8 mouse cellular contexts compared by ENCODE assay signal in genomic region chr19:6061641-6062302, GRCm38 (mm10). TPM values are rescaled to one million over a fixed set of nuclear protein-coding genes. Genes with fewer than 3 reads are reported as not detected.
A peak's percentile ranks its signal among the peaks of the same experiment; 100 is the strongest.
DNase-seq lines count a peak whose midpoint lies in the region; ATAC-seq and TF ChIP-seq lines count a peak whose summit lies in the region.

No protein-coding gene starts in this region.

- H3K27me3 ChIP-seq in intestine, embryonic 14.5 days (replicated peaks; ENCODE audit: control insufficient read depth, insufficient read depth, low read length) = no peaks in the 10 kb centered on the region
- no peaks in the 10 kb centered on the region for H3K27me3 ChIP-seq in liver, embryonic 14.5 days (ENCODE audit: control insufficient read depth, insufficient read depth, low read length)
- H3K27me3 ChIP-seq in thymus, adult 2 months (ENCODE audit: control insufficient read depth, insufficient read depth, low read length) = no peaks in the 10 kb centered on the region

- no peak for TF ChIP-seq CTCF in embryonic fibroblast, embryonic 13.5 days (IDR thresholded peaks at IDR 0.05; ENCODE audit: borderline replicate concordance, insufficient read depth, low read length)
- 0 out of 2 replicates have a peak, but pooled peaks have one; percentile 14 for TF ChIP-seq CTCF in liver, embryonic 14.5 days (IDR thresholded peaks at IDR 0.05; ENCODE audit: low read depth)
- peak; percentile 23; the same call in 1 of the 2 replicates for TF ChIP-seq CTCF in thymus, adult 2 months (IDR thresholded peaks at IDR 0.05; ENCODE audit: borderline replicate concordance, control insufficient read depth, extremely low read depth, insufficient read depth, low read length, poor library complexity)

- TF ChIP-seq EP300 in liver, embryonic 14.5 days (IDR thresholded peaks at IDR 0.05; ENCODE audit: low read depth) = 0 out of 2 replicates have a peak, but pooled peaks have one; percentile 8

- peaks cover 15% of the 10 kb centered on the region for H3K36me3 ChIP-seq in intestine, embryonic 14.5 days (ENCODE audit: control insufficient read depth, insufficient read depth, low read length)
- peaks cover 20% of the 10 kb centered on the region for H3K36me3 ChIP-seq in liver, embryonic 14.5 days (replicated peaks; ENCODE audit: control insufficient read depth, insufficient read depth, low read depth)
- no peaks in the 10 kb centered on the region for H3K36me3 ChIP-seq in thymus, adult 2 months (ENCODE audit: control insufficient read depth, insufficient read depth, low read length)

- peak overlapping the region; percentile 60 for H3K4me3 ChIP-seq in embryonic fibroblast, embryonic 13.5 days (ENCODE audit: insufficient read depth, low read length)
- H3K4me3 ChIP-seq in intestine, embryonic 14.5 days (ENCODE audit: low read depth, low read length) = peak overlapping the region; percentile 68
- peak overlapping the region; percentile 66 to 97 for H3K4me3 ChIP-seq in liver, embryonic 14.5 days (ENCODE audit: insufficient read depth in 1 of 2, low read depth in 2 of 2, low read length in 2 of 2)
- peak overlapping the region; percentile 72 for H3K4me3 ChIP-seq in thymus, adult 2 months (ENCODE audit: control insufficient read depth, insufficient read depth, low read length)

- peak overlapping the region; percentile 82 for H3K27ac ChIP-seq in embryonic fibroblast, embryonic 13.5 days (ENCODE audit: insufficient read depth, low read length)
- H3K27ac ChIP-seq in intestine, embryonic 14.5 days (ENCODE audit: low read depth) = peak overlapping the region; percentile 81
- peak overlapping the region; percentile 94 for H3K27ac ChIP-seq in liver, embryonic 14.5 days
- peak overlapping the region; percentile 83 for H3K27ac ChIP-seq in thymus, adult 2 months (ENCODE audit: control insufficient read depth, insufficient read depth, low read length)

- peak overlapping the region; percentile 99 for H3K4me2 ChIP-seq in intestine, embryonic 14.5 days (ENCODE audit: low read length)
- H3K4me2 ChIP-seq in liver, embryonic 14.5 days (ENCODE audit: low read depth) = peak overlapping the region; percentile 86

- peak; percentile 46; the same call in 1 of the 2 replicates for TF ChIP-seq POLR2A in embryonic fibroblast, embryonic 13.5 days (IDR thresholded peaks at IDR 0.05; ENCODE audit: low read depth, low read length)
- peak; percentile 90 for TF ChIP-seq POLR2A in thymus, adult 2 months (IDR thresholded peaks at IDR 0.05; ENCODE audit: control insufficient read depth, extremely low read depth, insufficient read depth, low read length, poor library complexity)

- peaks cover 4% of the 10 kb centered on the region; the same call in 1 of the 2 replicates for H3K4me1 ChIP-seq in embryonic fibroblast, embryonic 13.5 days (ENCODE audit: control insufficient read depth, insufficient read depth, low read length)
- H3K4me1 ChIP-seq in intestine, embryonic 14.5 days (replicated peaks; ENCODE audit: control insufficient read depth, insufficient read depth, low read length) = peaks cover 26% of the 10 kb centered on the region
- H3K4me1 ChIP-seq in liver, embryonic 14.5 days (replicated peaks; ENCODE audit: control insufficient read depth in 2 of 2, insufficient read depth in 2 of 2, low read length in 1 of 2) = peaks cover 17 to 19% of the 10 kb centered on the region in 2 experiments
- H3K4me1 ChIP-seq in thymus, adult 2 months (replicated peaks; ENCODE audit: control insufficient read depth, insufficient read depth, low read length) = peaks cover 17% of the 10 kb centered on the region

- H3K9ac ChIP-seq in intestine, embryonic 14.5 days (ENCODE audit: low read length) = peak overlapping the region; percentile 81
- peak overlapping the region; percentile 92 for H3K9ac ChIP-seq in liver, embryonic 14.5 days (replicated peaks)

- ATAC-seq in intestine, embryonic 14.5 days (replicated peaks; ENCODE audit: low FRiP score, low TSS enrichment, low read depth) = no peak
- ATAC-seq in liver, embryonic 14.5 days (ENCODE audit: insufficient read depth) = peak; percentile 5; the same call in 1 of the 2 replicates

- DNase-seq in heart, adult 11 months = peak; percentile 96
- no peak for DNase-seq in heart, adult 9 months (ENCODE audit: low spot score in 2 of 2)
- peak; percentile 74 for DNase-seq in NIH3T3 (ENCODE audit: low read depth)
- peak; percentile 74 for DNase-seq in intestine, embryonic 14.5 days (ENCODE audit: low spot score)
- no peak for DNase-seq in liver, embryonic 14.5 days (ENCODE audit: low read depth in 3 of 3, low spot score in 3 of 3)
- peak; percentile 74 for DNase-seq in naive thymus-derived CD4-positive, alpha-beta T cell, adult 2 months (ENCODE audit: low read depth)
- DNase-seq in thymus, adult 2 months = peak; percentile 69

- no peaks in the 10 kb centered on the region for H3K9me3 ChIP-seq in intestine, embryonic 14.5 days (ENCODE audit: control insufficient read depth, low read length)
- H3K9me3 ChIP-seq in liver, embryonic 14.5 days (ENCODE audit: control insufficient read depth, low read length) = no peaks in the 10 kb centered on the region

- WGBS in intestine, embryonic 14.5 days = 2% methylated on average over 44 of the region's 44 CpGs
- under 1% methylated on average over 44 of the region's 44 CpGs for WGBS in liver, embryonic 14.5 days (ENCODE audit: insufficient replicate concordance)
- WGBS in thymus, adult 2 months = under 1% methylated on average over 44 of the region's 44 CpGs

RNA-seq across cellular contexts. Expression of gene Znhit2, which starts 0.8 kb away (rescaled TPM):
- polyA plus RNA-seq in embryonic fibroblast, embryonic 13.5 days (2011; ENCODE audit: insufficient read length, low read depth, missing spikeins) = 8.9 and 9.9 TPM in 2 replicates
- 33.8 and 38.3 TPM in 2 replicates for polyA plus RNA-seq in intestine, embryonic 14.5 days (2014; fragmentation: Nextera tagmentation; extraction: Ambion mirVana)
- 15.8 and 17.9 TPM in 2 replicates for polyA plus RNA-seq in liver, embryonic 14.5 days (2012; rRNA removed)
- polyA plus RNA-seq in liver, embryonic 14.5 days (2014; fragmentation: Nextera tagmentation; extraction: Ambion mirVana) = 19.3 and 20.4 TPM in 2 replicates
- 69.6 and 80.8 TPM in 2 replicates for polyA plus RNA-seq in thymus, adult 2 months (2012; rRNA removed)

RNA-seq across cellular contexts. Expression of gene Fau, which starts 4.1 kb away (rescaled TPM):
- polyA plus RNA-seq in embryonic fibroblast, embryonic 13.5 days (2011; ENCODE audit: insufficient read length, low read depth, missing spikeins) = 1,065 and 1,194 TPM in 2 replicates
- polyA plus RNA-seq in intestine, embryonic 14.5 days (2014; fragmentation: Nextera tagmentation; extraction: Ambion mirVana) = 1,017 and 1,054 TPM in 2 replicates
- 853 and 969 TPM in 2 replicates for polyA plus RNA-seq in liver, embryonic 14.5 days (2012; rRNA removed)
- 593 and 639 TPM in 2 replicates for polyA plus RNA-seq in liver, embryonic 14.5 days (2014; fragmentation: Nextera tagmentation; extraction: Ambion mirVana)
- 2,283 and 2,588 TPM in 2 replicates for polyA plus RNA-seq in thymus, adult 2 months (2012; rRNA removed)

RNA-seq across cellular contexts. Expression of gene Mrpl49, which starts 4.2 kb away (rescaled TPM):
- polyA plus RNA-seq in embryonic fibroblast, embryonic 13.5 days (2011; ENCODE audit: insufficient read length, low read depth, missing spikeins) = 24.0 and 25.7 TPM in 2 replicates
- polyA plus RNA-seq in intestine, embryonic 14.5 days (2014; fragmentation: Nextera tagmentation; extraction: Ambion mirVana) = 82.1 and 82.5 TPM in 2 replicates
- 22.0 and 29.6 TPM in 2 replicates for polyA plus RNA-seq in liver, embryonic 14.5 days (2012; rRNA removed)
- polyA plus RNA-seq in liver, embryonic 14.5 days (2014; fragmentation: Nextera tagmentation; extraction: Ambion mirVana) = 43.7 and 48.2 TPM in 2 replicates
- 28.8 and 29.4 TPM in 2 replicates for polyA plus RNA-seq in thymus, adult 2 months (2012; rRNA removed)

RNA-seq across cellular contexts. Expression of gene Tm7sf2, which starts 6.4 kb away (rescaled TPM):
- 18.5 and 20.7 TPM in 2 replicates for polyA plus RNA-seq in embryonic fibroblast, embryonic 13.5 days (2011; ENCODE audit: insufficient read length, low read depth, missing spikeins)
- polyA plus RNA-seq in intestine, embryonic 14.5 days (2014; fragmentation: Nextera tagmentation; extraction: Ambion mirVana) = 30.6 and 31.4 TPM in 2 replicates
- polyA plus RNA-seq in liver, embryonic 14.5 days (2012; rRNA removed) = 35.9 and 43.4 TPM in 2 replicates
- polyA plus RNA-seq in liver, embryonic 14.5 days (2014; fragmentation: Nextera tagmentation; extraction: Ambion mirVana) = 35.0 and 35.7 TPM in 2 replicates
- polyA plus RNA-seq in thymus, adult 2 months (2012; rRNA removed) = 35.8 and 42.0 TPM in 2 replicates

RNA-seq across cellular contexts. Expression of gene Vps51, which starts 15.3 kb away (rescaled TPM):
- polyA plus RNA-seq in embryonic fibroblast, embryonic 13.5 days (2011; ENCODE audit: insufficient read length, low read depth, missing spikeins) = 23.2 and 23.5 TPM in 2 replicates
- 63.9 and 65.0 TPM in 2 replicates for polyA plus RNA-seq in intestine, embryonic 14.5 days (2014; fragmentation: Nextera tagmentation; extraction: Ambion mirVana)
- 20.7 and 21.9 TPM in 2 replicates for polyA plus RNA-seq in liver, embryonic 14.5 days (2012; rRNA removed)
- polyA plus RNA-seq in liver, embryonic 14.5 days (2014; fragmentation: Nextera tagmentation; extraction: Ambion mirVana) = 19.9 and 23.3 TPM in 2 replicates
- polyA plus RNA-seq in thymus, adult 2 months (2012; rRNA removed) = 145 and 163 TPM in 2 replicates

Comparison
In these comparisons a context has a peak if more than half of its experiments do, and no peak if none do; other contexts are left out.
1. DNase-seq: peak in heart, adult 11 months (single experiment), NIH3T3 (single experiment), intestine, embryonic 14.5 days (single experiment), naive thymus-derived CD4-positive, alpha-beta T cell, adult 2 months (single experiment) and thymus, adult 2 months (single experiment); none in heart, adult 9 months (0 of 2) and liver, embryonic 14.5 days (0 of 3).
2. Peak in every context shown above with its lines, with median percentiles within 50 percentile points of each other: H3K27ac ChIP-seq and H3K4me3 ChIP-seq.